Mouse (Mus musculus): ENCODE results near the gene Scd1. TPM values are rescaled to one million over a fixed set of nuclear protein-coding genes. Genes with fewer than 3 reads are reported as not detected.

Scd1 gene
- total and polyA plus RNA-seq, 3 experiments = 100 to 183 TPM; not detected in 1

DNA sequence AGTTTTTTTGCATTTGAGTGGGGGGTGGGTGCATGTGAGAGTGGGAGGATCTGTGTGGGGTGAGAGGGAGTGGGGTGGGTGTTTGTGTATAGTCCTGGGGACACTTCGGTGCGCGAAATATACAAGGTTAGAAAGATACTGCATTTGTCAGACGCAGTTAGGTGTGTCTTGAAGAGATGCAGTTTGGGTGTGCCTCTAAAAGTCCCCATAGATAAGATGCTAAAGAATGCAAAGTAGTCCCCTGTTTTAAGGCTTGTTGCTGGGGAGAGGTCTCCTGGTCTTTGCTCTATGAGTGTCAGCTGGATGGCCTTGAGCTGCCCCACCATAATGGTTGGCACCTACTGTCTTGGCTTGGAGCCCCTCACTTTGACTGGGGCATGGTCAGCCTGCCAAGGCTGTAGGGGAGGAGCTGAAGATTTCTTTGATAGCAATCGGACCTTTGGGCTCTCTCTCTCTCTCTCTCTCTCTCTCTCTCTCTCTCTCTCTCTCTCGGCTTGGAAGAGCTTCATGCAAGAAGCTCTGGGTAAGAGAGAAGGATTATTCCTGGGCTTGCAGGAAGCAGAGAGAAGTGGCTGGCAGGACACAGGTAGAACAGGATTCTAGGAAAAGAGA lies 21.7 kb downstream of the Scd1 start:
- peaks cover 0 to 2% of the 10 kb centered on the region in 2 experiments; a peak in 1 of 4 replicates for H3K27me3 ChIP-seq (ENCODE audit: control insufficient read depth in 1 of 2, insufficient read depth in 2 of 2, low read length in 2 of 2)
- H3K79me2 ChIP-seq (ENCODE audit: control insufficient read depth, insufficient read depth, low read length, poor library complexity) = no peaks in the 10 kb centered on the region; the same call in 1 of the 2 replicates
- peak overlapping the region; percentile 32; the same call in 1 of the 2 replicates for H3K27ac ChIP-seq (ENCODE audit: control insufficient read depth, low read depth, low read length)
- no peaks in the 10 kb centered on the region for H3K9me3 ChIP-seq (replicated peaks; ENCODE audit: insufficient read depth, low read length)
- H3K36me3 ChIP-seq (ENCODE audit: control insufficient read depth in 1 of 2, insufficient read depth in 2 of 2, low read length in 2 of 2) = peaks cover 0 to 36% of the 10 kb centered on the region in 2 experiments; a peak in 2 of 4 replicates
- DNase-seq (ENCODE audit: low read depth, low spot score) = peak; percentile 55
- TF ChIP-seq MAZ (IDR thresholded peaks at IDR 0.05; ENCODE audit: low read depth, low read length) (no peak), GABPA (IDR thresholded peaks at IDR 0.05; ENCODE audit: low read depth, low read length) (no peak), TBP (IDR thresholded peaks at IDR 0.05; ENCODE audit: low read depth, low read length) (no peak), NRF1 (IDR thresholded peaks at IDR 0.05; ENCODE audit: insufficient read depth, low read depth, low read length, poor library complexity, severe bottlenecking) (no peak), RCOR1 (IDR thresholded peaks at IDR 0.05; ENCODE audit: low read depth, low read length) (peak; percentile 14; the same call in 1 of the 2 replicates), ZC3H11A (IDR thresholded peaks at IDR 0.05; ENCODE audit: low read depth, low read length) (no peak), BHLHE40 (IDR thresholded peaks at IDR 0.05; ENCODE audit: borderline replicate concordance, low read depth, low read length) (no peak), POLR2AphosphoS5 (IDR thresholded peaks at IDR 0.05; ENCODE audit: borderline replicate concordance, low read depth, low read length) (no peak), UBTF (IDR thresholded peaks at IDR 0.05; ENCODE audit: borderline replicate concordance, insufficient read depth, low read depth, low read length) (no peak), TAL1 (IDR thresholded peaks at IDR 0.05; ENCODE audit: low read length) (no peak), MAFK (IDR thresholded peaks at IDR 0.05; ENCODE audit: borderline replicate concordance, low read depth, low read length) (no peak), GATA1 (IDR thresholded peaks at IDR 0.05; ENCODE audit: low read depth, low read length) (peak; percentile 74), NELFE (IDR thresholded peaks at IDR 0.05; ENCODE audit: low read depth, low read length) (no peak), EP300 (IDR thresholded peaks at IDR 0.05; ENCODE audit: low read depth in 1 of 2, low read length in 2 of 2) (peak in 1 of 2 experiments; percentile 53; a peak in 2 of 4 replicates), USF2 (IDR thresholded peaks at IDR 0.05; ENCODE audit: borderline replicate concordance in 1 of 2, insufficient read depth in 1 of 2, low read depth in 1 of 2, low read length in 2 of 2) (no peak), HCFC1 (IDR thresholded peaks at IDR 0.05; ENCODE audit: low read depth, low read length) (no peak), JUND (IDR thresholded peaks at IDR 0.05; ENCODE audit: low read depth, low read length) (peak; percentile 91; the same call in 1 of the 2 replicates), MYC (IDR thresholded peaks at IDR 0.05; ENCODE audit: low read depth, low read length) (no peak), USF1 (IDR thresholded peaks at IDR 0.05; ENCODE audit: low read depth, low read length) (no peak), POLR2AphosphoS2 (IDR thresholded peaks at IDR 0.05; ENCODE audit: low read length) (no peak), RAD21 (IDR thresholded peaks at IDR 0.05; ENCODE audit: low read depth, low read length) (no peak), SIN3A (IDR thresholded peaks at IDR 0.05; ENCODE audit: low read length) (peak; percentile 43), MXI1 (IDR thresholded peaks at IDR 0.05; ENCODE audit: low read depth, low read length) (no peak), CHD1 (IDR thresholded peaks at IDR 0.05; ENCODE audit: low read depth, low read length) (no peak), MYB (IDR thresholded peaks at IDR 0.05; ENCODE audit: low read depth, low read length) (no peak), TCF12 (IDR thresholded peaks at IDR 0.05; ENCODE audit: low read depth, low read length) (no peak), KAT2A (conservative IDR thresholded peaks at IDR 0.05; ENCODE audit: low read depth, low read length) (no peak), MAX (IDR thresholded peaks at IDR 0.05; ENCODE audit: low read length) (no peak), ZKSCAN1 (IDR thresholded peaks at IDR 0.05; ENCODE audit: low read depth, low read length) (no peak)
- H3K4me1 ChIP-seq (ENCODE audit: control insufficient read depth in 1 of 2, insufficient read depth in 2 of 2, low read length in 2 of 2) = peaks cover 29 to 42% of the 10 kb centered on the region in 2 experiments
- H3K9ac ChIP-seq (ENCODE audit: control insufficient read depth, low read depth, low read length, poor library complexity, severe bottlenecking) = 0 out of 2 replicates have a peak overlapping the region, but pooled peaks have one; percentile 12
- no peak overlapping the region; a peak in 1 of 4 replicates for H3K4me3 ChIP-seq (ENCODE audit: control insufficient read depth in 1 of 2, insufficient read depth in 1 of 2, low read depth in 2 of 2, low read length in 2 of 2)
